Mouse (Mus musculus): ENCODE measurements around the gene Zfp991. TPM values are rescaled to one million over a fixed set of nuclear protein-coding genes. Genes with fewer than 3 reads are reported as not detected.
A peak's percentile ranks its signal among the peaks of the same experiment; 100 is the strongest.
"Not testable (repeated sequence)": the region's sequence is repeated elsewhere in the genome, so short reads cannot be mapped to it uniquely, and the experiment has no call there.

Zfp991 gene
- polyA plus RNA-seq, 1 experiment from 2014 or later = 8.3 TPM

DNA sequence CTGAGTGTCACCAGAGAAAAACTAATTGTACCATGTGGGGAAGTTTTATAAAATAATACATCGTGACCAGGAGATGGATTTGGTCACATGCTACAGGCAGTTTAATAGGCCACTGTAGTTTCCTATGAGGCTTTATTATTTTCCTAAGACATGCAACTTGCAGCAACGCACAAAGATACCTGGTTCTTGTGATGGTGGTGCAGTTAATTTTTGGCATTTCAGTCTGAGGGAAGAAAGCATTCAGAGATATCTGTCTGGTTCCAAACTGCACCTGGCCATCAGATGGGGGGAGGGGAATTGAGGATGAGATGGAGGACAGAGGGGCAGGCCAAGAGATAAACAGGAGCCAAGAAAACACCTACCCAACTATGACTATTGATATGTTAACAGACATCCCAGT, 1.8 kb downstream of the Zfp991 start:
- H3K4me3 ChIP-seq; H3K36me3 ChIP-seq; H3K27me3 ChIP-seq (ENCODE audit: low read depth, poor library complexity, severe bottlenecking); H3K4me1 ChIP-seq; H3K27ac ChIP-seq; H3K9me3 ChIP-seq (replicated peaks); DNase-seq (ENCODE audit: low spot score): not testable (repeated sequence)
- 61% methylated on average over 2 of the region's 2 CpGs for WGBS

DNA sequence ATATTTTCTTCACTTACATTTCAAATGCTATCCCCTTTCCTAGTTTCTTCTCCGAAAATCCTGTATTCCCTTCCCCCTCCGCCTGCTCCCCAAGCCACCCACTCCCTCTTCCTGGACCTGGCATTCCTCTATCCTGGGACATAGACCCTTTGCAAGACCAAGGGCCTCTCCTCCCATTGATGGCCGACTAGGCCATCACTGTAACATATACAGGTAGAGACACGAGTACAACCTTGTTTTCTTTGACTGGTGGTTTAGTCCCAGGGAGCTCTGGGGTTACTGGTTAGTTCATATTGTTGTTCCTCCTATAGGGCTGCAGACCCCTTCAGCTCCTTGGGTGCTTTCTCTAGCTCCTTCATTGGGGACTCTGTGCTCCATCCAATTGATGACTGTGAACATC, 9.9 kb downstream of the Zfp991 start:
- not testable (repeated sequence) for H3K9me3 ChIP-seq (replicated peaks); H3K36me3 ChIP-seq; DNase-seq (ENCODE audit: low spot score); H3K4me1 ChIP-seq; H3K4me3 ChIP-seq; H3K27ac ChIP-seq; H3K27me3 ChIP-seq (ENCODE audit: low read depth, poor library complexity, severe bottlenecking)
- 81% methylated on average over 4 of the region's 4 CpGs for WGBS

DNA sequence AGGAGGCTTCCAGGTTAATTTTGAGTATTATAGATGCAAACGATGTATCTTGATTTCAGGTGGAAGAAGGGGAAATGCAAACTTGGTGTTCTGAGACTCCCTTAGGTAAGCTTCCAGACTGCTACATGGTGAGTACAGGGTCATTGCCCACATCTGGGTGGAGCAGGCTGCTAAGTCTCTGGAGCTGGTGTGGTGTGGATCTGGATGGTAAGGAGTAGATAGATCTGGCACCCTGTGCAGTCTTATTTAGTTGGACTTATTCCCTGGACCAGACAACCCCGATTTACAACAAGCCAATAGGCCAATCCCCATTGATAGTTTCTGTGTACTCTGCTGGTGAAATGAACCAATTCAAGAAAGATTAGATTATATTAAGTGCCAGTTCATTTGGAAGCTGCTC, 33.4 kb downstream of the Zfp991 start:
- 93% methylated on average over 2 of the region's 2 CpGs for WGBS
- DNase-seq (ENCODE audit: low spot score); H3K36me3 ChIP-seq; H3K4me1 ChIP-seq; H3K27ac ChIP-seq; H3K27me3 ChIP-seq (ENCODE audit: low read depth, poor library complexity, severe bottlenecking); H3K4me3 ChIP-seq; H3K9me3 ChIP-seq (replicated peaks): not testable (repeated sequence)

DNA sequence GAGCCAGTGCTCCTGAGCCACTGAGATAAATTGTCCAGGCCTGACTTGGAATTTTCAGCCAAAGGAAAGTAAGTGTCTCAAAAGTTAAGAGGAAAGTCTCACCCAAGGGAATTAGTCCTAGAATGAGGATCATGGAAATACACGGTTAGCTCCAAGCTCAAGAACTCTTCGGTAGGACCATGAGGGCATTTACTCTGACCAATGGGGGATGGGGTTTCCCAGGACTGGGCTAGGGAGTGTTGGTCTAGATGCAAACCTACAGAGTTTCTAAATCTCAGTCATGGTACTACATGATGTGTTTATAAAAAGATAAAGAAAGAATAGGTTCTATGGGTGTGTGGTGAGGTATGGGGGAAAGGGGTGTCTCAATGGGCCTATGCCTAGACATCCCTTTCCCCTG, 38.7 kb downstream of the Zfp991 start:
- 90% methylated on average over 2 of the region's 2 CpGs for WGBS
- not testable (repeated sequence) for H3K9me3 ChIP-seq (replicated peaks); H3K4me1 ChIP-seq; H3K27me3 ChIP-seq (ENCODE audit: low read depth, poor library complexity, severe bottlenecking); H3K4me3 ChIP-seq; DNase-seq (ENCODE audit: low spot score); H3K36me3 ChIP-seq; H3K27ac ChIP-seq

DNA sequence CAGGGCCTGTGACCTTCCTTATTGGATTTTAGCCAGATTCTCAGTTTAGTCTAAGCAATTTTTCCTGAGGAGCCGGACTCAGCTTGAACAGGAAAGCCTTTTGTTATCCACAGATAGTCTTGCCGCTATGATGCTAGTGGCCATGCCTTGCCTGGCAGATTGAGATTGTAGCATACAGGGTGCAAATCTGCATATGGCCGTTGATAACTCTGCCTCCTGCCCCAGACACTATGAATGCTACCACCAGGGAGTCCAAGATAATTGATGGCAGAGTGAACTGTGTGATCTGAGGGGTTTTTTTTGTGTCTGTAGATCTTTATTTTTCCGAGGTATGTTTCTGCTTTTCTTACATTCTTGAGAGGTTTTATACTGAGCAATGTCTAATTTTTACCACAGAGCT, 39.7 kb downstream of the Zfp991 start:
- not testable (repeated sequence) for H3K36me3 ChIP-seq; H3K4me3 ChIP-seq; H3K4me1 ChIP-seq; H3K27ac ChIP-seq; H3K27me3 ChIP-seq (ENCODE audit: low read depth, poor library complexity, severe bottlenecking); DNase-seq (ENCODE audit: low spot score); H3K9me3 ChIP-seq (replicated peaks)
- WGBS = 67% methylated on average over 1 of the region's 4 CpGs

DNA sequence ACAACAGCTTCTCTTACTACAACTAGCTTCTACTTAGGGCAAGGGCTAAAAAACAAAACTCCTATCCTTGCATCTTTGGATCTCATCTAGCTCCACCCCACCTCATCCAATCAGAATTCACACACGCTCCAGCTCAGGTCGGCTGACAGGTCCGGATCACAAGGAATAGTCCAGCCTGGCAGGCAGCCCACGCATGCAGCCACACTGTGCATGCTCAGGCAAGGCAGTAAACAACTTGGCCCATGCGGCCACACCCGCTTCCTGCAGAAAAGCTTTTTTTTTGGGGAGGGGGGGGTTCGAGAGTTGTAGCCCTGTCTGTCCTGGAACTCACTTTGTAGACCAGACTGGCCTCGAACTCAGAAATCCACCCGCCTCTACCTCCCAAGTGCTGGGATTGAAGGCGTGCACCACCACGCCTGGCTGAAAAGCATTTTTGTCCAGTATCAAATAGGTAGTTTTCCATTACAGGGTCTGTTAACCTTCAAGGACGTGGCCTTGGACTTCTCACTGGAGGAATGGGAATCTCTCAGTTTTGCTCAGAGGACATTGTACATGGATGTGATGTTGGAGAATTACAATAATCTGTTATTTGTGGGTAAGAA, 44.5 kb downstream of the Zfp991 start:
- H3K36me3 ChIP-seq; H3K9me3 ChIP-seq (replicated peaks); H3K27ac ChIP-seq; H3K4me3 ChIP-seq; DNase-seq (ENCODE audit: low spot score); H3K27me3 ChIP-seq (ENCODE audit: low read depth, poor library complexity, severe bottlenecking); H3K4me1 ChIP-seq: not testable (repeated sequence)
- WGBS = 95% methylated on average over 10 of the region's 12 CpGs

DNA sequence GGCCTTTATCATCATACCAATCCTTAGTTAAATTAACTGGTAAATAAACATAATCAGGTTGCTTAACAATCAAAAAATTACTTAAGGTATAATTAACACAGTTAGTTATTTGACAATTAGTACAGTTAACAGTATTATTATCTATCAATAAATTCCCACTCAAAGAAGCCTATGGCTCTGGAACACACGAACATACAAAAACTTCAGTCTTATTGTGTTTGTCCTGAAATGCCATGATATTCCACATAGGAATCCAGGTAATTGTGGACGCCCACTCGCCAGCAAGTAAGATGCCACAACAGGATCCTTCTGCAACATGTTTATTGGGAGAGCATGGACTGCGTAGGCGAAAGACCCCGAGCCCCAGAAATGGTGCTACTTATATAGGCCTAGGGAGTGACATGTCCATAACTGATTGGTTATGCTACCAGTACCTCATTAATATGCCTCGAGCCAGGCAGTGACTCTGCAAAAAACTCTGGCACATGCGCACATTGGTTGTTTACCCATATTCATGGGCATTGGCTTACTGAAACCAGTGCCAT, 49.4 kb downstream of the Zfp991 start:
- 95% methylated on average over 8 of the region's 8 CpGs for WGBS
- not testable (repeated sequence) for DNase-seq (ENCODE audit: low spot score); H3K27me3 ChIP-seq (ENCODE audit: low read depth, poor library complexity, severe bottlenecking); H3K9me3 ChIP-seq (replicated peaks); H3K27ac ChIP-seq; H3K36me3 ChIP-seq; H3K4me3 ChIP-seq; H3K4me1 ChIP-seq

DNA sequence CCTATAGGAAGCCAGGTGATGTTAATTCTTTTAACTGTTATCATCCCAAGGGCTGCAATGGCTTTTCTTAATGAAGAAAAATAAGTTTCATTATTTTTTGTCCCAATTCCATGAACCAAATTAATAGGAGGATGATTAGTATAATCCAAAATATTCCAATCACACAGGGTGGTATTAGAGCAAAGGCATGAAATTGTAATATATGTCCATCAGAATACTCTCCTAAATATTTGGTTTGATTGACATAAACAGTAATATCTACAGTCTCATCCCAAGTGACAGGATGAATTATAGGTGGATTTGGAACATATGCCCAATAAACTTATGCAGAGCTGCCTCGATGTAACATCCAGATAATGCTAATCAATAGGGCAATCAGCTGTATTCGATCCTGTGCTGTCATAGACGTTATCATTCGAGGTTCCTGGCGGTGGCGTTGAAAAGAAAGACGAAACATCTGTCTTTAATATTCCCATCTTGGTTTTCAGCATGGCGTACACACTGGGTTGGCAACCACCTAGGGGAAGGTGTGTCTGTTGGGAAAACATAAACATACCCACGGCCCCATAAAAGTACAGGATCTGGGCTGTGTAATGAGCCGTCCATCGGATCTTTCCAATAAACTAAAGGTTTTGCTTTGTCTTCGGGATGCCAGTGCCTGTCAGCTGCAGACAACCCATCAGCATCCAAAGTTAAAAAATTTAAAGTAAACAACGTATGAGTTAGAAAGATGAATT, 50.3 kb downstream of the Zfp991 start:
- H3K36me3 ChIP-seq; DNase-seq (ENCODE audit: low spot score); H3K27me3 ChIP-seq (ENCODE audit: low read depth, poor library complexity, severe bottlenecking); H3K27ac ChIP-seq; H3K9me3 ChIP-seq (replicated peaks); H3K4me1 ChIP-seq; H3K4me3 ChIP-seq: not testable (repeated sequence)
- no CpG with 5 or more reads among the region's 13 CpGs for WGBS

DNA sequence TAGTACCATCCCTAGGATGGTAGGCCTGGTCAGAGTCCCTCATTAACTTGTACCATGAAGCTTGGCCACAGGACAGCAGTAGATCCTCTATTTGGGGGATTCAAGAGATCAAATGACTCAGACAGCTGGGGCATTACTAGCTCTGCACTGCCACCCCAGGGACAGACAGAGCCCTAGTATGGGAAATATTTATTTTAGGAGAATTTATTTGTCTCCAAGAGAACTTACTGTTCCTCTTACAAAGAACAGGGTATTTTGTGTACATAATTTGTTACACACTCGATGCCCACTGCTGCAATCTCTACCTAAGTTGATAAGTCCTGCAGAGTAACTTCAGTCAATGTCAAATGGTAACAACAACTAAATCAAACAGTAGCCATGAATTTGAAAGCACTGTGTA, 55.0 kb downstream of the Zfp991 start:
- H3K36me3 ChIP-seq; H3K4me1 ChIP-seq; H3K9me3 ChIP-seq (replicated peaks); H3K4me3 ChIP-seq; H3K27me3 ChIP-seq (ENCODE audit: low read depth, poor library complexity, severe bottlenecking); DNase-seq (ENCODE audit: low spot score); H3K27ac ChIP-seq: not testable (repeated sequence)
- WGBS = 93% methylated on average over 1 of the region's 1 CpGs

DNA sequence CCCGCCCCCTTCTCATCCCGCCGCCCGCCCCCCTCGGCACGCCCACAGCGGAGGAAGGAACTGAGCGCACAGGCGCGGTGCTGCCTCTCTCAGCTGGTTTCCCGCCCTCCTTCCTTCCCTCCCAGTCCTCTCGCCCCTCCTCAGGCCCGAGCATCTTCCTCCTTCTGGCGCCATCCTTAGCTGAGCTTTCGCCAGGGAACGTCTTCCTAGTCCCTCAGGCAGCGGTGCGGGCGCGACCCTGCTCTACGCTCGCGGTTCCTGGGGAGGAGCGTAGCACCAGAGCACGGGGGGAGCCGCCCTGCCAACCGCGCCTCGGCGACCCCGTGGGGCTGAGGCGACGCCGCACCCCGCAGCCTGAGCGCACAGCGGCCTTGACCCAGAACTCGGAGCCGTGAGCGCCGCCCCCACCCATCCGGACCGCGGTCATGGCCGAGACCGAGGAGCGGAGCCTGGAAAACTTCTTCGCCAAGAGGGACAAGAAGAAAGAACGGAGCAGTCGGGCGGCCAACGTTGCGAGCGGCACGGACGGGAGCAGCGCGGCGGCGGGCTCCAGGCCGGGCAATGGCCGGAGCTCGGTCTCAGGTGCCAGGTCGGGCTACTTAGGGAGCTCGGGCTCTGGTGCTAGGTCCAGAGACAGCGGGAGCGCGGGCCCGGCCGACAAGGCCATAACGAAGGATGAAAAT, 55.6 kb downstream of the Zfp991 start:
- not testable (repeated sequence) for H3K4me3 ChIP-seq; H3K9me3 ChIP-seq (replicated peaks); H3K27me3 ChIP-seq (ENCODE audit: low read depth, poor library complexity, severe bottlenecking); H3K4me1 ChIP-seq; H3K27ac ChIP-seq; H3K36me3 ChIP-seq
- DNase-seq (ENCODE audit: low spot score) = peak; percentile 29
- WGBS = 64% methylated on average over 70 of the region's 71 CpGs

DNA sequence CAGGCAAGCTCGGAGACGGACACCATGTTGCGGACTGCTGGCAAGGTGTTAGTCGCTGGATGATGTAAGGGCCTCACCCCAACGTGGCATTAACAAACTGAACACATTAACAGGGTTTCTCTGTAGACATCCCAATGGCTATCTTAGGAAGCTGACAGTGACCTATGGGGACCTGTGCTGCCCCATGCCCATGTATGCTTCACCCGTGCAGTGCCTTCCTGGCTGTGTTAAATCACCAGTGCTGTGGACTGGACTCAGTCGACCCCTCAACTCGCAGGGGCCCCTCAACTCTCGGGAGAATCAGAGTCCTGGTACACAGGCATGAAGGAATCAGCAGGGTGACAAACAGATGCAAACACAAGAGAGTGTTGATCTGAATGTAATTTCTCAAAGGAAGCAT, 63.3 kb downstream of the Zfp991 start:
- 87% methylated on average over 7 of the region's 9 CpGs for WGBS
- H3K27me3 ChIP-seq (ENCODE audit: low read depth, poor library complexity, severe bottlenecking); H3K36me3 ChIP-seq; H3K9me3 ChIP-seq (replicated peaks); H3K4me1 ChIP-seq; DNase-seq (ENCODE audit: low spot score); H3K4me3 ChIP-seq; H3K27ac ChIP-seq: not testable (repeated sequence)

DNA sequence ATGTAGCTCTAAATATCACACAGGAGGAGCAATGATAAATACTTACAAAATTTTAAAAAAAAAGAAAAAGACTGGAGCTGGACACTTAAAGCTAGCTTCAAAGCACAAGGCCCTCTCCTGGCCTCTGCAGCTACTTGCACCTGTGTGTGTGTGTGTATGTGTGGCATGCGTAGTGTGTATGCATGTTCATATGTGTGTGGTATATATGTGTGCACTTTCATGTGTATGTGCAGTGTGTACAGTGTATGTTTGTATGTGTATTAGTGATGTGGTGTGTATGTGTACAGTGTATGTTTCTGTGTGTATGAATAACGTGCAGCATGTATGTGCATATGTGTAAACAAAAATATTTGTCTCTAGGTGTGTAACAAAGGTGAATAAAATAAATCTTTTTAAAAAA, 65.4 kb downstream of the Zfp991 start:
- H3K27ac ChIP-seq; H3K4me3 ChIP-seq; H3K27me3 ChIP-seq (ENCODE audit: low read depth, poor library complexity, severe bottlenecking); H3K4me1 ChIP-seq; H3K9me3 ChIP-seq (replicated peaks); DNase-seq (ENCODE audit: low spot score); H3K36me3 ChIP-seq: not testable (repeated sequence)
- 87% methylated on average over 2 of the region's 2 CpGs for WGBS

DNA sequence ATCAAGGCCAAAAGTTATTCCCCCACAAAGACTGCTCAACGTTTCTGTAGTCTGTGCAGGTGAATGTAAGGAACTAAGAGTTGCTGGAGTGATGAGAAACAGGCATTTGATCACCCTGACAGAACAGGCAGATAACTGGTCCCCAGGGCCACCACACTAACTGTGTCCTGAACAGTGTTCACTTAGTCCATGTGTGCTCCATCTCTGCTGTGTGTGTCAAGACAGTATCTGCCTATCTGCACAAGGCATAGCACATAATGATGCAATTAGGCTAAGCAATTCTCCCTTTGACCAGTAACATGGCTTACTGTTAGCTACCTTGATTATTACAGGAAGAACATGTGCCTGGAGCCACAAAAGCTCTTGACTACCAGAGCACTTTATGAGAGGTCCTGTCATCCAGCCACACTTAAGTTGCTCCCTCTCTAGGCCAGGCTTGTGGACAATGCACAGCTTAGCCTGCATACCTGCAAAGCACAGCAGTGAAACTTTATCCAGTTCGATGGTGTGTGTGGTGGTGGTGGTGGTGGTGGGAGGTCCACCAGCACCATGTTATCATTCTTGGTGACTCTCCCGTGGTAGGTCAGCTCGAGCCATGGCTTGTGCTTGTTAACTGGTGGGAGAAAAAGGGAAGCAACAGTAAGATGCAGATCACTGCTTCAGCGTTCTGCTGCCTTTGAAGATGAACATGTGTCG, 67.4 kb downstream of the Zfp991 start:
- WGBS = 83% methylated on average over 6 of the region's 6 CpGs
- not testable (repeated sequence) for H3K9me3 ChIP-seq (replicated peaks); DNase-seq (ENCODE audit: low spot score); H3K4me1 ChIP-seq; H3K27me3 ChIP-seq (ENCODE audit: low read depth, poor library complexity, severe bottlenecking); H3K4me3 ChIP-seq; H3K36me3 ChIP-seq; H3K27ac ChIP-seq
